Mouse (Mus musculus) liver, embryonic 14.5 days (tissue): Measurements from ENCODE around the gene Hnrnpa2b1. TPM values are rescaled to one million over a fixed set of nuclear protein-coding genes. Genes with fewer than 3 reads are reported as not detected.

Experiments used
- ATAC-seq: fragments of 200-750 bp; cut with Nextera tagmentation; 2 replicates; pipeline ENCODE4 v1.8.0; 2017; ENCODE audit warnings: moderate number of reproducible peaks, mild to moderate bottlenecking, moderate library complexity; ENCODE audit not compliant: insufficient read depth
- DNase-seq, 3 experiments: peaks; one replicate each; pipeline ENCODE4 v3.0.0-alpha.2; 2012 to 2013; ENCODE audit warnings: low read depth in 3 of 3, low spot score in 3 of 3
- H3K27ac ChIP-seq: fragments of 300-500 bp; sonication (generic); 2 replicates; pipeline ENCODE4 v1.5.1; 2014; ENCODE audit warnings: moderate library complexity, mild to moderate bottlenecking, control low read depth, inconsistent platforms
- H3K27me3 ChIP-seq: fragments of 300-500 bp; sonication (generic); 2 replicates; pipeline ENCODE4 v1.6.1; 2014; ENCODE audit warnings: mild to moderate bottlenecking, low read length, moderate library complexity; ENCODE audit not compliant: control insufficient read depth, insufficient read depth
- H3K36me3 ChIP-seq: fragments of 300-500 bp; sonication (generic); replicated peaks from 2 replicates; pipeline ENCODE4 v1.6.1; 2014; ENCODE audit warnings: low read depth; ENCODE audit not compliant: control insufficient read depth, insufficient read depth
- H3K4me1 ChIP-seq, 2 experiments: fragments of 200-500 bp in 1 of 2; fragments of 300-500 bp in 1 of 2; sonication (generic) in 1 of 2; replicated peaks; 2 replicates each; pipeline ENCODE4 v1.6.1; 2012 to 2014; ENCODE audit warnings: antibody characterized with exemption in 1 of 2, inconsistent platforms in 1 of 2, low read length in 1 of 2; ENCODE audit not compliant: control insufficient read depth in 2 of 2, insufficient read depth in 2 of 2
- H3K4me2 ChIP-seq: fragments of 300-500 bp; sonication (generic); 2 replicates; pipeline ENCODE4 v1.6.1; 2014; ENCODE audit warnings: low read depth, mild to moderate bottlenecking, control low read depth, moderate library complexity
- H3K4me3 ChIP-seq, 2 experiments: fragments of 200-500 bp in 1 of 2; fragments of 300-500 bp in 1 of 2; sonication (generic) in 1 of 2; 2 replicates each; pipeline ENCODE4 v1.5.1; 2012 to 2014; ENCODE audit warnings: low read depth in 2 of 2, low read length in 2 of 2, mild to moderate bottlenecking in 2 of 2, control low read depth in 1 of 2, inconsistent platforms in 1 of 2, moderate library complexity in 1 of 2; ENCODE audit not compliant: insufficient read depth in 1 of 2
- H3K9ac ChIP-seq: fragments of 300-500 bp; sonication (generic); replicated peaks from 2 replicates; pipeline ENCODE4 v1.6.1; 2014; ENCODE audit warnings: mild to moderate bottlenecking, control low read depth, moderate library complexity
- H3K9me3 ChIP-seq: fragments of 300-500 bp; sonication (generic); 2 replicates; pipeline ENCODE4 v1.6.1; 2016; ENCODE audit warnings: low read length, mixed read lengths; ENCODE audit not compliant: control insufficient read depth
- CTCF ChIP-seq: IDR thresholded peaks from 2 replicates; pipeline ENCODE4 v1.5.1; 2016; ENCODE audit warnings: antibody characterized with exemption, low read depth, control low read depth
- EP300 ChIP-seq: IDR thresholded peaks from 2 replicates; pipeline ENCODE4 v1.6.1; 2016; ENCODE audit warnings: antibody characterized with exemption, low read depth
- WGBS: fragments of 180-500 bp; shearing (Covaris S2); extraction: QIAGEN DNeasy Blood & Tissue Kit; methylation state at CpG from one replicate; pipeline ENCODE4 v1.1.7; 2014; ENCODE audit not compliant: insufficient replicate concordance; 5-methylcytosine and 5-hydroxymethylcytosine counted together
- polyA plus RNA-seq, 2 experiments: library from polyadenylated mRNA; depleted of rRNA in 1 of 2; stranded (reverse) in 1 of 2; unstranded in 1 of 2; fragments of >200 nt; fragmentation: Nextera tagmentation in 1 of 2; extraction: Ambion mirVana in 1 of 2; gene quantifications; 2 replicates each; pipeline versions ENCODE4 v1.2.1 to v1.2.3; 2012 to 2014

Hnrnpa2b1 gene
- polyA plus RNA-seq, 2 experiments = 462 to 684 TPM

GRCm38 (mm10) chr6:51434270-51434669 is 35.4 kb downstream of the Hnrnpa2b1 start:
- H3K4me1 ChIP-seq = peaks cover 0 to 6% of the 10 kb centered on the region in 2 experiments; a peak in 3 of 4 replicates
- H3K9me3 ChIP-seq = no peaks in the 10 kb centered on the region
- H3K36me3 ChIP-seq = no peaks in the 10 kb centered on the region
- peaks cover 44% of the 10 kb centered on the region for H3K27me3 ChIP-seq
- TF ChIP-seq CTCF (no peak), EP300 (no peak)
- no peak for DNase-seq
- H3K4me3 ChIP-seq = no peak overlapping the region
- H3K4me2 ChIP-seq = no peak overlapping the region
- ATAC-seq = no peak
- no peak overlapping the region for H3K9ac ChIP-seq
- 28% methylated on average over 7 of the region's 7 CpGs for WGBS
- no peak overlapping the region for H3K27ac ChIP-seq

GRCm38 (mm10) chr6:51432535-51433397 is 36.9 kb downstream of the Hnrnpa2b1 start, which contains the start of gene Nfe2l3:
Gene Nfe2l3 (plus strand): TSS chr6:51432670.
- Histone ChIP-seq H3K9me3 (no peaks in the 10 kb centered on the region), H3K27ac (no peak within 1 kb of the TSS), H3K4me1 (peaks cover 0 to 6% of the 10 kb centered on the region in 2 experiments; a peak in 3 of 4 replicates), H3K4me2 (peak within 1 kb of the TSS; percentile 65), H3K9ac (no peak within 1 kb of the TSS), H3K27me3 (peaks cover 42% of the 10 kb centered on the region), H3K36me3 (no peaks in the 10 kb centered on the region), H3K4me3 (peak within 1 kb of the TSS; percentile 7 to 46; a peak in 3 of 4 replicates)
- WGBS = 2% methylated on average over 74 of the region's 74 CpGs
- no peak for TF ChIP-seq EP300
- no peak for TF ChIP-seq CTCF
- peak; percentile 37 to 59 (median 44) for DNase-seq
- peak; percentile 92 for ATAC-seq

GRCm38 (mm10) chr6:51424537-51424936 is 45.2 kb downstream of the Hnrnpa2b1 start:
- peak in 1 of 3 experiments; percentile 13 for DNase-seq
- Histone ChIP-seq H3K36me3 (no peaks in the 10 kb centered on the region), H3K4me3 (no peak overlapping the region), H3K27ac (no peak overlapping the region), H3K4me2 (no peak overlapping the region), H3K4me1 (peaks cover 0 to 8% of the 10 kb centered on the region in 2 experiments; a peak in 3 of 4 replicates), H3K9me3 (no peaks in the 10 kb centered on the region), H3K9ac (no peak overlapping the region), H3K27me3 (no peaks in the 10 kb centered on the region)
- ATAC-seq = peak; percentile 62; the same call in 1 of the 2 replicates
- 35% methylated on average over 2 of the region's 2 CpGs for WGBS
- peak; percentile 38; the same call in 1 of the 2 replicates for TF ChIP-seq EP300
- TF ChIP-seq CTCF = no peak

- Histone ChIP-seq H3K27ac (no peak overlapping the region), H3K4me3 (no peak overlapping the region), H3K36me3 (no peaks in the 10 kb centered on the region), H3K9me3 (no peaks in the 10 kb centered on the region), H3K9ac (no peak overlapping the region), H3K27me3 (no peaks in the 10 kb centered on the region), H3K4me2 (no peak overlapping the region), H3K4me1 (peaks cover 0 to 8% of the 10 kb centered on the region in 2 experiments; a peak in 3 of 4 replicates)
- ATAC-seq (no peak), DNase-seq (no peak)
- no peak for TF ChIP-seq CTCF
- TF ChIP-seq EP300 = no peak
- 30% methylated on average over 11 of the region's 11 CpGs for WGBS
Observed at GRCm38 (mm10) chr6:51423466-51424122, 46.1 kb downstream of the Hnrnpa2b1 start.
